Mouse (Mus musculus) T-helper 17 cell (primary cell): ENCODE data around the gene Itgb1bp1.

Source experiments
- in situ Hi-C, 2 experiments: fragments of 300-600 bp; cut with MboI, MseI; formaldehyde crosslinking; loops; 1 replicate in 1 of 2; 2 replicates in 1 of 2; pipeline ENCODE4 v1.15.1; 2025; ENCODE audit warnings: high pct_unique_total_duplicates in 2 of 2

The Itgb1bp1 gene

GRCm38 (mm10) chr12:21205799-21206198 lies 80.3 kb downstream of the Itgb1bp1 start:
- in situ Hi-C loops: no loop called here

GRCm38 (mm10) chr12:21204701-21205312 lies 81.3 kb downstream of the Itgb1bp1 start:
- in situ Hi-C loops: no loop called here

DNA sequence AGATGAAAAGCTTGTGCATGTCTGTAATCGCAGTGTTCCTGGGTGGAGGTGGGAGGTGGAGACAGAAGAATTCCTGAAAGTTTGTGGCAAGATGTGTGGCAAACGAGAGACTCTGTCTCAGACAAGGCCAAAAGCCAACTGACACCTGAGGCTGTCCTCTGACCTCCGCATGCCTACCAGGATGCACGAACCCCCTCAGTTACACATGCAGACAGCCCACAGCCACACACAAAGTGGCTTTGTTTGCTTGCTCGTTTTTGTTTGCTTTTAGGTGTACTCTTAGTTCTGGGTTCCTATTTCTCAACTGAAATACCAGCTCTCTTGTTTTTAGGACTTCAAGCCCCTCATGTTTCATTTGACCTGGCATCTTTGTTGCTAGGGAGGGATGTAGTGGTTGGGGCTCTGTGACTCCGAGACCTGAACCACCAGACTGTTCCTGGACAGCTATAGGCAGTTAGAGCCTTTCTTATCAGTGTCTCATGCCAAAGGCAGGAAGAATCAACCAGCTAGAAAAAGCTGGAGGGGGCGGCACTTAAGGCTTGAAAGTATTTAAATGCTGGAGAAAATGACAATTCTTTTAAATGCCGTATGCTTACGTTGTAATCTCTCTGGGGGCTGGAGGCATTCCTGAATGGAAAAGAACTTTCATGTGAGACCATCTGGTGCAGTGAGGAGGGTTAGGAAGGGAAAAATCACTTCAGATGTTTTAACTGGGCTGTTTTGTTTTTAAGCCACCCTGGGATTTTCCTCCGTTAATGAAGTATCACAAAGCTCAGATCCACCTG lies 84.4 kb downstream of the Itgb1bp1 start:
- in situ Hi-C loops: no loop called here

DNA sequence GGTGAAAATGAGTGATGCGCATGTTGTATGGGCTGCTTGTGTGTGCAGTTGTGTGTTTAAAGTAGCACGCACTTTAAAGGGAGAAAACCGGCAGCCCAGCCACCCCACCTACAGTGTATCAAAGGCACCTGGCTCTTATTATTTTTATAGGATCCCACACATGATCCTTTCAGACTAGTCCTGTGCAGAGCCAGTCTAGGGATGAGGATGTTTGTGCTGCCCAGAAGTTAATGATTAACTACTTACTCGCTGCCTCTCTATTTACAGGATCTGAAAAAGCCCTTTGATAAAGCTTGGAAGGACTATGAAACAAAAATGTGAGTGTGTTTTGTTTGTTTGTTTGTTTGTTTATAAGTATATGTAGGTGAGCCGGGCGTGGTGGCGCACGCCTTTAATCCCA lies 85.5 kb downstream of the Itgb1bp1 start:
- in situ Hi-C loops: no loop called here

GRCm38 (mm10) chr12:21196420-21196819 lies 89.7 kb downstream of the Itgb1bp1 start:
- in situ Hi-C loops: no loop called here

DNA sequence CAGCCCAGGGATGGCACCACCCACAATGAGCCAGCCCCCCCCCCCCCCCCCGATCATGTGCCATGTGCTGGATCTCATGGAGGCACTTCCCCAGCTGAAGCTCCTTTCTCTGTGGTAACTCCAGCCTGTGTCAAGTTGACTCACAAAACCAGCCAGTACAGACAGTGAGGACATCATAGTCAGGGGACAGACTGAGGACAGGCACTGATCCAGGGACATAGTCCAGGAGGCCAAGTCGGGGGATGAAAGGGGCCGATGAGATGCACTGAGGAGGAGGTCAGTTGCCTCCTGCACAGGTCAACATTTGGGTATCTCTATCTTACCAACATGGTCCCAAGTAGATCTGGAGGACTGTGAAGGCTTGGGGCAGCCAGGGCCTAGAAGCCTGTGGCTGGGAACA lies 90.6 kb downstream of the Itgb1bp1 start:
- in situ Hi-C loops: no loop called here

DNA sequence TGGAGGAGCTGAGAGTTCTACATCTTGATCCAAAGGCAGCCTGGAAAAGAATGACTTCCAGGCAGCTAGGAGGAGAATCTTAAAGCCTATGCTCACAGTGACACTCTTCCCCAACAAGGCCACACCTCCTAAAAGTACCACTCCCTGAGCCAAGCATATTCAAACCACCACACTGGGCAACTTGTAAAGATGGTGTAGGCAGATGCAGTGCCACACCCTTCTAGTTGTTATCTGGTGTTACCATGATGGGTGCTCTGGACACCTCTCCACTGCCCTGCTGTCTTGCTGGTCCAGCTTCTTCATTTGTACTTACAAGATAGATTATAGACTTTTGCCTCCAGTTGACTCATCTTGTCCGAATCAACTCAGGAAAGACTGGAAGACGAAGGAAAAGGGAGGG lies 94.5 kb downstream of the Itgb1bp1 start:
- in situ Hi-C loops: no loop called here
